Mouse (Mus musculus) cerebellum, adult 2 months (tissue): ENCODE results near the gene Cers6.

Source experiments
- CTCF ChIP-seq: fragments of 200-500 bp; IDR thresholded peaks from 2 replicates; pipeline ENCODE4 v1.5.1; 2011; ENCODE audit warnings: low read depth, mild to moderate bottlenecking, control low read depth, low read length, moderate library complexity, borderline replicate concordance; ENCODE audit not compliant: insufficient read depth
- POLR2A ChIP-seq: fragments of 200-500 bp; IDR thresholded peaks from 2 replicates; pipeline ENCODE4 v1.6.1; 2011; ENCODE audit warnings: low read length, control low read depth, borderline replicate concordance; ENCODE audit not compliant: insufficient read depth

- TF ChIP-seq CTCF (no peak), POLR2A (no peak)
These were observed 134.5 kb downstream of the Cers6 start for GRCm38 (mm10) chr2:68995723-68996122.
